Mouse (Mus musculus) naive thymus-derived CD4-positive, alpha-beta T cell, adult 2 months (primary cell): ENCODE data around the gene Nifk.

Source experiments
- DNase-seq: peaks from one replicate; pipeline ENCODE4 v3.0.0-alpha.2; 2011; ENCODE audit warnings: low read depth

Nifk gene

DNA sequence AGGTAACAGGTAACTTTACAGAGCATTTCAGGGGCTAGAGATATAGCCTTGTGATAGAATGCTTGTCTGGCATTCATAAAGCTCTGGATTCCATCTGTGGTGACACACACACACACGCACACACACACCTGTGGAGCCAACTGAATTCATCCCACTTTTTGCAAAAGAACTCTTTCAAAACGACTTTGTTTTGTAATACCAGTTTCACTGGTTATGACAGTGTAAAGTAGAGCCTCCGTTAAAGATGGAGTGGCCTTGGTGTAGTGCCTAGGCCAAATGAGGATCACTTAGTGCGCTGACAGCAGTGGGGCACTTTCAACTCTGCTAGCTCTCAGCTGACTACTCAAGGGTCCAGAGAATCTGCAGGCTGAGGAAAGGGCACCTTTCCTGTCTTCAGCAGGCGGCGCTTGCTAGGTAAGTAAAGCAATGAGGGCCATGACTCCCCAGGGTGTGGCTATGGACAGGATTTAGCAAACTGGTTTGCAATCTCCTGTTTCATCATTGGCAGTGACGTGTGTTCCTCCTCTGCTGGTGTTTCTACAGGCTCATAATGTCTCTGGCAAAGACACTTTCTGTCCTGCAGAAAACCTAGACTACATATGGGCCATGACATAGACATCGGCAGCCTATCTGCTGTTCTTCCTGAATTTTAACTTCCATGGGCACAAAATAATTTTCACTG lies 58.6 kb downstream of the Nifk start:
- DNase-seq = no peak
